Mouse (Mus musculus) spleen, adult 2 months (tissue): ENCODE measurements around the gene Morc1.

Experiments
- CTCF ChIP-seq: fragments of 200-500 bp; IDR thresholded peaks from 2 replicates; pipeline ENCODE4 v1.5.1; 2011; ENCODE audit warnings: mild to moderate bottlenecking, inconsistent platforms; ENCODE audit not compliant: insufficient read depth, insufficient read length, insufficient replicate concordance; ENCODE audit errors: extremely low read depth
- POLR2A ChIP-seq: fragments of 200-500 bp; IDR thresholded peaks from 2 replicates; pipeline ENCODE4 v1.6.1; 2011; ENCODE audit warnings: low read depth, low read length, inconsistent platforms

- no peak for TF ChIP-seq CTCF
- no peak for TF ChIP-seq POLR2A
These were observed 4.4 kb downstream of the Morc1 start for GRCm38 (mm10) chr16:48435454-48435853.
